Mouse (Mus musculus) testis, adult 2 months (tissue): Measurements from ENCODE around the gene Gria1. TPM values are rescaled to one million over a fixed set of nuclear protein-coding genes. Genes with fewer than 3 reads are reported as not detected.

Experiments used
- H3K27ac ChIP-seq: fragments of 200-500 bp; 2 replicates; pipeline ENCODE4 v1.5.1; 2012; ENCODE audit warnings: low read depth, low read length; ENCODE audit not compliant: control insufficient read depth, insufficient read depth
- H3K27me3 ChIP-seq: fragments of 200-500 bp; 2 replicates; pipeline ENCODE4 v1.6.1; 2012; ENCODE audit warnings: mild to moderate bottlenecking, low read length, moderate library complexity; ENCODE audit not compliant: control insufficient read depth, insufficient read depth
- H3K36me3 ChIP-seq: fragments of 200-500 bp; 2 replicates; pipeline ENCODE4 v1.6.1; 2012; ENCODE audit warnings: mild to moderate bottlenecking, low read length; ENCODE audit not compliant: control insufficient read depth, insufficient read depth
- H3K4me1 ChIP-seq: fragments of 200-500 bp; 2 replicates; pipeline ENCODE4 v1.6.1; 2012; ENCODE audit warnings: low read length; ENCODE audit not compliant: control insufficient read depth, insufficient read depth
- H3K4me3 ChIP-seq: fragments of 200-500 bp; 2 replicates; pipeline ENCODE4 v1.5.1; 2012; ENCODE audit warnings: low read depth, mild to moderate bottlenecking, low read length, moderate library complexity, mixed read lengths; ENCODE audit not compliant: control insufficient read depth
- CTCF ChIP-seq: fragments of 200-500 bp; IDR thresholded peaks from 2 replicates; pipeline ENCODE4 v1.5.1; 2012; ENCODE audit warnings: low read depth, mild to moderate bottlenecking, inconsistent platforms, low read length, moderate library complexity; ENCODE audit not compliant: control insufficient read depth, insufficient read depth, insufficient replicate concordance
- POLR2A ChIP-seq: fragments of 200-500 bp; IDR thresholded peaks from 2 replicates; pipeline ENCODE4 v1.6.1; 2012; ENCODE audit warnings: low read depth, mild to moderate bottlenecking, inconsistent platforms, low read length, moderate library complexity; ENCODE audit not compliant: control insufficient read depth
- polyA plus RNA-seq: library from polyadenylated mRNA; depleted of rRNA; stranded (reverse); fragments of >200 nt; gene quantifications from 2 replicates; pipeline ENCODE4 v1.2.3, GENCODE M21; 2012

Gene Gria1
- polyA plus RNA-seq, 1 experiment = 0.31 TPM

GRCm38 (mm10) chr11:57162931-57163330, 151.7 kb downstream of the Gria1 start:
- no peaks in the 10 kb centered on the region for H3K36me3 ChIP-seq
- no peak overlapping the region for H3K27ac ChIP-seq
- H3K4me1 ChIP-seq = no peaks in the 10 kb centered on the region
- no peak overlapping the region for H3K4me3 ChIP-seq
- TF ChIP-seq CTCF = no peak
- TF ChIP-seq POLR2A = no peak
- no peaks in the 10 kb centered on the region for H3K27me3 ChIP-seq

GRCm38 (mm10) chr11:57170058-57170457, 158.9 kb downstream of the Gria1 start:
- no peaks in the 10 kb centered on the region for H3K4me1 ChIP-seq
- H3K4me3 ChIP-seq = no peak overlapping the region
- no peaks in the 10 kb centered on the region for H3K27me3 ChIP-seq
- no peak overlapping the region for H3K27ac ChIP-seq
- no peaks in the 10 kb centered on the region for H3K36me3 ChIP-seq
- no peak for TF ChIP-seq POLR2A
- TF ChIP-seq CTCF = no peak

- Histone ChIP-seq H3K4me3 (no peak overlapping the region), H3K27me3 (no peaks in the 10 kb centered on the region), H3K27ac (no peak overlapping the region), H3K4me1 (no peaks in the 10 kb centered on the region), H3K36me3 (no peaks in the 10 kb centered on the region)
- TF ChIP-seq CTCF = no peak
These were observed 163.0 kb downstream of the Gria1 start for GRCm38 (mm10) chr11:57174165-57174564.

- Histone ChIP-seq H3K36me3 (no peaks in the 10 kb centered on the region), H3K27me3 (no peaks in the 10 kb centered on the region), H3K27ac (no peak overlapping the region), H3K4me3 (no peak overlapping the region), H3K4me1 (no peaks in the 10 kb centered on the region)
- peak; percentile 27; the same call in 1 of the 2 replicates for TF ChIP-seq CTCF
- TF ChIP-seq POLR2A = no peak
These were observed 165.4 kb downstream of the Gria1 start for GRCm38 (mm10) chr11:57176552-57176951.

- no peak for TF ChIP-seq POLR2A
- no peak for TF ChIP-seq CTCF
- Histone ChIP-seq H3K27me3 (no peaks in the 10 kb centered on the region), H3K36me3 (no peaks in the 10 kb centered on the region), H3K27ac (no peak overlapping the region), H3K4me1 (no peaks in the 10 kb centered on the region), H3K4me3 (no peak overlapping the region)
These were observed 173.0 kb downstream of the Gria1 start for GRCm38 (mm10) chr11:57184216-57184615.

GRCm38 (mm10) chr11:57185110-57185509, 173.9 kb downstream of the Gria1 start:
- Histone ChIP-seq H3K4me1 (no peaks in the 10 kb centered on the region), H3K36me3 (no peaks in the 10 kb centered on the region), H3K27ac (no peak overlapping the region), H3K4me3 (no peak overlapping the region), H3K27me3 (no peaks in the 10 kb centered on the region)
- no peak for TF ChIP-seq POLR2A
- no peak for TF ChIP-seq CTCF

GRCm38 (mm10) chr11:57189391-57189790, 178.2 kb downstream of the Gria1 start:
- H3K27ac ChIP-seq = no peak overlapping the region
- TF ChIP-seq POLR2A = no peak
- no peak for TF ChIP-seq CTCF
- H3K36me3 ChIP-seq = no peaks in the 10 kb centered on the region
- no peaks in the 10 kb centered on the region for H3K4me1 ChIP-seq
- no peaks in the 10 kb centered on the region for H3K27me3 ChIP-seq
- no peak overlapping the region; the same call in 1 of the 2 replicates for H3K4me3 ChIP-seq

GRCm38 (mm10) chr11:57194746-57195145, 183.6 kb downstream of the Gria1 start:
- Histone ChIP-seq H3K4me1 (no peaks in the 10 kb centered on the region), H3K4me3 (no peak overlapping the region), H3K36me3 (no peaks in the 10 kb centered on the region), H3K27ac (no peak overlapping the region), H3K27me3 (no peaks in the 10 kb centered on the region)
- TF ChIP-seq CTCF = no peak

GRCm38 (mm10) chr11:57201245-57201976, 190.2 kb downstream of the Gria1 start:
- no peaks in the 10 kb centered on the region for H3K27me3 ChIP-seq
- no peaks in the 10 kb centered on the region for H3K4me1 ChIP-seq
- no peak overlapping the region for H3K4me3 ChIP-seq
- no peak overlapping the region for H3K27ac ChIP-seq
- no peaks in the 10 kb centered on the region for H3K36me3 ChIP-seq
- TF ChIP-seq POLR2A (no peak), CTCF (no peak)
